Mouse (Mus musculus): Measurements from ENCODE around the gene Riox1. TPM values are rescaled to one million over a fixed set of nuclear protein-coding genes. Genes with fewer than 3 reads are reported as not detected.
"Not testable (repeated sequence)": the region's sequence is repeated elsewhere in the genome, so short reads cannot be mapped to it uniquely, and the experiment has no call there.

The Riox1 gene
- polyA plus RNA-seq, 1 experiment from 2014 or later, result 11.9 TPM

DNA sequence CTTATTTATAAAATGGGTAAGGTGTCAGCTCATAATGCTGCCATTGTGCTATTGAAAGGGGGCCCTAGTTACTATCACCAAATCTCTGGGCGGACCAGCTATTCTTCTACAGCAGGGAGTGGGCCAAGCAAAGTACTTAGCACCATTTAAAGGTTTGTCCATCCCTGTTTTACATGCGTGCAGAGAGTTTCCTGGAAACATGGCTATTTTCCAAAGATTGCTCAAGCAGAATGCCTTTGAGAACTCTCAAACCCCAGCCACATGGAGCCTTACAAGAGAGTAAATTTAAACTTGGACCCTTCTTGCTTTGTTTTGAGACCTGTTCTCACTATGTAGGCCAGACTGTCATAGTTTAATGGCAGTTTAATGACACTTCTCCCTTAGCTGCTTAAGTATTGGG lies 24.3 kb upstream of the Riox1 start:
- Histone ChIP-seq H3K4me3 (replicated peaks) (no peak overlapping the region), H3K4me2 (no peak overlapping the region), H3K4me1 (peaks cover 9% of the 10 kb centered on the region), H3K9me3 (replicated peaks) (no peaks in the 10 kb centered on the region), H3K36me3 (no peaks in the 10 kb centered on the region), H3K27me3 (replicated peaks) (no peaks in the 10 kb centered on the region), H3K9ac (replicated peaks) (no peak overlapping the region), H3K27ac (replicated peaks) (no peak overlapping the region)
- no peak for ATAC-seq (ENCODE audit: low FRiP score)
- 84% methylated on average over 2 of the region's 2 CpGs for WGBS

DNA sequence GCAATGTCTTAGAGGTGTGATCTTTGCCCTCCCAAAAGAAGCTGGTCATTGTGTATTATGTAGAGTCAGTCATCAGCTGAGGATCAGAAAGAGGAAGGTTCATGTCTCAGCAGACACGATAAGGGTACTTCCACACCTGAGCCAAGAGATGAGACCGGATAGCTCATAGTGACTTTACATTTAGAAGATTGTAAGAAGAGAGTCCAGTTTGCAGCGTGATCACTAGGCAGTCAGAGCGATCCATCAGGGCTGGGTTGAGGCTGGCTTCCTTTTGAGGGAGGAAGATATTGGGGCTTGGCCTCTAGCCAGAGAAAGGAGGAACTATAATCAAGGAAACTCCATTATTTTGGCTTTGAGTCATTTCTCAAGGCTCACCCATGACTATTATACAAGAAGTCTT lies 22.7 kb upstream of the Riox1 start:
- no peak for ATAC-seq (ENCODE audit: low FRiP score)
- no peaks in the 10 kb centered on the region for H3K9me3 ChIP-seq (replicated peaks)
- H3K36me3 ChIP-seq, result no peaks in the 10 kb centered on the region
- no peak overlapping the region for H3K4me3 ChIP-seq (replicated peaks)
- H3K4me2 ChIP-seq, result no peak overlapping the region
- WGBS, result 90% methylated on average over 4 of the region's 4 CpGs
- H3K27ac ChIP-seq (replicated peaks), result no peak overlapping the region
- H3K4me1 ChIP-seq, result peaks cover 5% of the 10 kb centered on the region
- no peak overlapping the region for H3K9ac ChIP-seq (replicated peaks)
- H3K27me3 ChIP-seq (replicated peaks), result no peaks in the 10 kb centered on the region

DNA sequence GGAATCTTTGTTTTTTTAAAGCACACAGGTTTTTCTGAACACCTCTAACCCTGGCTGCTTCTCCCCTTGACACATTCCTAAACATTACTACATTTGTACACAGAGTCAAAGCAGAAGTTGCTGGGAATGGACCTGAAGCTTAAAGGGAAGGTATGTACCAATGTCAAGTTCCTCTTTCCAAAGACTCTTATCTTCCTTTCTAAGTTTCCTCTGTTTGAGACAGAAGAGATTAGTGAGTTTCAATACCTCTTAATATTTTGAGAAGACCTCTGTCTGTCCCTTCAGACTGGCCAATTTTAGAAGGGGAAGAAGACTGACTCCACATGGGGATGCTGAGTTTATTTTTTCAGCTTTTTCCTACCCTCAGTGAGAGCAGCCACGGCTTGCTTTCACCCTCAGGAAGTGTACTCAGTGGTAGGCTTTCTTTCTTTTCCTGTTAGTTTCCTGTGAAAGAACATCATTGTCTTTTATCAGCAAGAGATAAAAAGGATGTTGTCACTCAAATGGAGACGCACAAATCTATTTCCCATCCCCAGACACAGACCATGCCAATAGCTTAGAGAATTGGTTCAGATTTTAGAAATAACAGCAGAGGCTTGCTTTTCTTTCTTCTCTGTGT lies 21.1 kb upstream of the Riox1 start:
- no peaks in the 10 kb centered on the region for H3K4me1 ChIP-seq
- H3K9me3 ChIP-seq (replicated peaks), result no peaks in the 10 kb centered on the region
- no peak overlapping the region for H3K27ac ChIP-seq (replicated peaks)
- no peak overlapping the region for H3K4me2 ChIP-seq
- H3K27me3 ChIP-seq (replicated peaks), result no peaks in the 10 kb centered on the region
- no peak for ATAC-seq (ENCODE audit: low FRiP score)
- no peak overlapping the region for H3K4me3 ChIP-seq (replicated peaks)
- H3K9ac ChIP-seq (replicated peaks), result no peak overlapping the region
- no peaks in the 10 kb centered on the region for H3K36me3 ChIP-seq
- 44% methylated on average over 2 of the region's 2 CpGs for WGBS

DNA sequence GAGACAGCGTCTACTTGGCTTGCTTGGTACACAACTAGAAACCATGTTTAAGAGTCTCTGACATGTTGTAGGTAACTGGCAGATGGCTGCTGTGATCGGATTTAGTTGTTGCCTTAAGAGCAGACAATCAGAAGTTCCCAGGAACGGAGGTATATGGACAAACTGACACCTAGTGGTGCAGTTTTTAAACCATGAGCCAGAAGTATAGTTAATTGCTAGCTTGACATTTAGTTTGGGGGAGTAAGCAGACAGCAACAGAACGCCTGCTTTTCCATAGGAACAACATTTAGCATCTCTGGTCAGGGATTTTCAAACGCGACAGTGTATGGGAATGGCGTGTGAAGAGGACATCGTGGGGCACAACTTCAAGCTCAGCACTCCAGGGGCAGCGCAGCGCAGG lies 12.8 kb upstream of the Riox1 start:
- no peaks in the 10 kb centered on the region for H3K27me3 ChIP-seq (replicated peaks)

DNA sequence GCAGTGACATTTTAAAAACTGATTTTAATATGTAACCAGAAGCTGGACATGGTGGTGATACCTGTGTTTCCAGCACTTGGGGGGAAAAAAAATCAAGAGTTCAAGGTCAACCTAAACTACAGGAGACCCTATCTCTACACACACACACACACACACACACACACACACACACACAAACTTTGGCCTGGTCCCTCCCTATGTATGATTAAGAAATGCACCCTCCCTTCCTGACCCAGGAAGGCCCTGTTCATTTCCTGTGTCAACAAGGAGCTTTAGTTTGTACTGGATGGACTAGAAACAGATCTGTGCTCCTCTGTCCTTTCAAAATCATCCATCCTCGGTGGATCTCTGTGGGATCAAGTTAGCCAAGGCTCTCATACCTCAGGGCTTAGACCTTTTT lies 11.8 kb upstream of the Riox1 start:
- H3K9ac ChIP-seq (replicated peaks); H3K27me3 ChIP-seq (replicated peaks); H3K9me3 ChIP-seq (replicated peaks); H3K4me3 ChIP-seq (replicated peaks); H3K36me3 ChIP-seq; H3K27ac ChIP-seq (replicated peaks); H3K4me2 ChIP-seq; ATAC-seq (ENCODE audit: low FRiP score); H3K4me1 ChIP-seq: not testable (repeated sequence)
- 68% methylated on average over 1 of the region's 1 CpGs for WGBS

More for the DNA sequence above, 12.8 kb upstream of the Riox1 start:
- Histone ChIP-seq H3K9me3 (replicated peaks) (no peaks in the 10 kb centered on the region), H3K36me3 (no peaks in the 10 kb centered on the region), H3K27ac (replicated peaks) (no peak overlapping the region), H3K4me1 (no peaks in the 10 kb centered on the region), H3K4me3 (replicated peaks) (no peak overlapping the region), H3K4me2 (no peak overlapping the region), H3K9ac (replicated peaks) (no peak overlapping the region)
- WGBS, result 73% methylated on average over 10 of the region's 10 CpGs
- ATAC-seq (ENCODE audit: low FRiP score), result no peak

DNA sequence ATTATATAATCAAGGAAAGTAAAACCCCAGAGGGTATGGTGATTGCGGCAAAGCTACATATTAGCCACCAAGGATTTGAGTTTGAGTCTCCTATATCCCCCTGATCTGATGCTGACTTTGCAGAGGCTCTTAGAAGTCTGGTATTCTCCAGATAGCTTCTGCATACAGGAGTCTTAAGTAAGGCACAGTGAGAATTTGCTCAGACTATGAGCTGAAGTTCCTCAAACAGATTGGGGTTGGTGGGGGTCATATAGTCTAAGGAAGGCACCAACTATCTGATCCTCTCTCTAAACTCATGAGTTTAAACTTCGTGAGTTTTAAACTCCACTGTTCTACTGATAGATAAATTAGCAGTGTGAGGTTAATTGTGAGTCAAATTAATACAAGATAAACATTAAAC lies 11.1 kb upstream of the Riox1 start:
- ATAC-seq (ENCODE audit: low FRiP score), result no peak
- H3K9me3 ChIP-seq (replicated peaks), result no peaks in the 10 kb centered on the region
- no peaks in the 10 kb centered on the region for H3K36me3 ChIP-seq
- H3K4me3 ChIP-seq (replicated peaks), result no peak overlapping the region
- no peaks in the 10 kb centered on the region for H3K27me3 ChIP-seq (replicated peaks)
- no peak overlapping the region for H3K4me2 ChIP-seq
- no peak overlapping the region for H3K9ac ChIP-seq (replicated peaks)
- H3K27ac ChIP-seq (replicated peaks), result no peak overlapping the region
- WGBS, result 81% methylated on average over 2 of the region's 2 CpGs
- no peaks in the 10 kb centered on the region for H3K4me1 ChIP-seq

DNA sequence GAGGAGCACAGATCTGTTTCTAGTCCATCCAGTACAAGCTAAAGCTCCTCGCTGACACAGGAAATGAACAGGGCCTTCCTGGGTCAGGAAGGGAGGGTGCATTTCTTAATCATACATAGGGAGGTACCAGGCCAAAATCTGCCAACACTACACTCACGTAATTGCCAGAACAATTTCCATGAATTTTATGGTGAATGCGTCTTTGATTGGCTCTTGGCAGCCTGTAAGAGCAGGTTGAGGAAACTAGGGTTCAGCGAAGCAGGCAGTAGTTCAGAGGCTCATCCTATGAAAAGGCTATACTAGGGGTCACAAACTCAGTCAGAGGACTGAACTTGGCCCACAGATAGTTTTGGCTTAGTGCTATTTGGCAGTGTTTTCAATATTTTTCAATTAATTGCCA lies 10.4 kb upstream of the Riox1 start:
- H3K4me1 ChIP-seq, result no peaks in the 10 kb centered on the region
- no peak overlapping the region for H3K4me3 ChIP-seq (replicated peaks)
- no peaks in the 10 kb centered on the region for H3K27me3 ChIP-seq (replicated peaks)
- H3K36me3 ChIP-seq, result no peaks in the 10 kb centered on the region
- H3K27ac ChIP-seq (replicated peaks), result no peak overlapping the region
- ATAC-seq (ENCODE audit: low FRiP score), result no peak
- 78% methylated on average over 4 of the region's 4 CpGs for WGBS
- no peak overlapping the region for H3K4me2 ChIP-seq
- H3K9ac ChIP-seq (replicated peaks), result no peak overlapping the region
- no peaks in the 10 kb centered on the region for H3K9me3 ChIP-seq (replicated peaks)

DNA sequence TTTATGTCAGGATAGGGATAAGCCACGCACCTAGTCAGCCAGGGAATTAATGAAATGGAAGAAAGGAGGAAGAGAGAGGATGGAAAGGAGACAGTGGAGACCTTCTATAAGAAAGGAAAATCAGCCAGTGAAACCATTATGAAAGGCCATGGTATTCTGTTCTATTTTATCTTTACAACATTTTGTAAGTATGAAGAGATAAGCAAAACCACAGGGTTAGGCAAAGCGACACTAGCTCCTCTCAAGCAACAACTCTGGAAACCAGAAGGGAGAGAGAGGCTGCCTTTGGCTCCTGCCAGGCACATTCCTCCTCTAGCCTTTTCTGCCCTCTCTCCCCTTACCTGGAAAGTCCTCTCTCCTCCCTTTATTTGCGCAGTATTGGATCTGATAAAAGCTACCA lies 8.5 kb upstream of the Riox1 start:
- 85% methylated on average over 3 of the region's 3 CpGs for WGBS
- Histone ChIP-seq H3K9me3 (replicated peaks) (no peaks in the 10 kb centered on the region), H3K36me3 (no peaks in the 10 kb centered on the region), H3K4me1 (no peaks in the 10 kb centered on the region), H3K4me2 (no peak overlapping the region), H3K27ac (replicated peaks) (no peak overlapping the region), H3K27me3 (replicated peaks) (no peaks in the 10 kb centered on the region), H3K4me3 (replicated peaks) (no peak overlapping the region), H3K9ac (replicated peaks) (no peak overlapping the region)
- ATAC-seq (ENCODE audit: low FRiP score), result no peak

DNA sequence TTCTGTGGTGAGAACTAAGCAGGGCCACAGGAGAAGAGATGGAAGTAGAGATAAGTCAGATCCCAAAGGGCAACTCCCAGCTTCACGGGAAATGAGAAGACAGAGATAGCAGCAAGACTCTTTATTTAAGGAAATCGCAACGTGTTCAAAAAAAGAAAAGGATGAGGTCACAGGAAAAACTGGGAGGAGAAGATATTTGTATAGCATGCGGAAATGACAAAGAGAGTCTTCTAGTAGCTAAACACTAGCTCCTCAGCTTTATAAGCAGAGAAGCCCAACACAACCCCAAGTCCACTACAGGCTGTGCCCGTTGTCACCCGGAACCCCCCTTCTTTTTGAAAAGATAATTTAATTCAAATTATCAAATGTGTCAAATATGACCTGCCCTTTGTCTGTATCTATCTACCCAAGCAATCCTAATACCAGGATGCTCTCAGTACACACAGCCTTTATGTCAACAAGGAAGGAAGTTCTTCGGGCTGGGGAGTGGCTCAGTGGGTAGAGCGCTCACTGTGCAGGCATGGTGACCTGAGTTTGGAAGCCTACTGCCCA lies 3.1 kb upstream of the Riox1 start:
- ATAC-seq (ENCODE audit: low FRiP score), result no peak
- peaks cover 17% of the 10 kb centered on the region for H3K4me1 ChIP-seq
- WGBS, result 89% methylated on average over 8 of the region's 8 CpGs
- H3K4me2 ChIP-seq, result no peak overlapping the region
- no peak overlapping the region for H3K4me3 ChIP-seq (replicated peaks)
- no peak overlapping the region for H3K27ac ChIP-seq (replicated peaks)
- no peaks in the 10 kb centered on the region for H3K36me3 ChIP-seq
- H3K9ac ChIP-seq (replicated peaks), result no peak overlapping the region
- H3K9me3 ChIP-seq (replicated peaks), result no peaks in the 10 kb centered on the region
- no peaks in the 10 kb centered on the region for H3K27me3 ChIP-seq (replicated peaks)

DNA sequence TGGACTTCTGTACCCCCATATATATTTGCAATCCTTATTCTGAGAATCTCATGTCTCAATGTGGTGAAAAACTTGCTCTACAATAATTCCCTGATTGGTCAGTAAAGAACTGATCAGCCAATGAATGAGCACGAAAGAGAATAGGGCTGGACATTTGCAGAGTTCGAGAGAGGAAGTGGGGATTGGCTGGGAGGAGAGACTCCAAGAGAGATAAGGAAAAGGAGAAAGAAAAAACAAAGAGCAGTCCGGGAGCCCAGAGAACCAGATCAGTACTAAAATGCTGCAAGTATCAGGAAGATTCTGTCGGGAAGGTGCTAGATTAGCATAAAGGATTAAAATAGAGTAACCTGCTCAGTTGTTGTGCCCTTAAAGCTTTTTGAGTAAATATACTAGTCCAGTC lies 1.4 kb upstream of the Riox1 start:
- 88% methylated on average over 4 of the region's 4 CpGs for WGBS
- no peaks in the 10 kb centered on the region for H3K9me3 ChIP-seq (replicated peaks)
- H3K36me3 ChIP-seq, result peaks cover 6% of the 10 kb centered on the region; the same call in 1 of the 2 replicates
- H3K4me2 ChIP-seq, result no peak overlapping the region
- H3K4me3 ChIP-seq (replicated peaks), result no peak overlapping the region
- no peak overlapping the region for H3K9ac ChIP-seq (replicated peaks)
- H3K27me3 ChIP-seq (replicated peaks), result no peaks in the 10 kb centered on the region
- peaks cover 32% of the 10 kb centered on the region for H3K4me1 ChIP-seq
- ATAC-seq (ENCODE audit: low FRiP score), result no peak
- H3K27ac ChIP-seq (replicated peaks), result no peak overlapping the region

DNA sequence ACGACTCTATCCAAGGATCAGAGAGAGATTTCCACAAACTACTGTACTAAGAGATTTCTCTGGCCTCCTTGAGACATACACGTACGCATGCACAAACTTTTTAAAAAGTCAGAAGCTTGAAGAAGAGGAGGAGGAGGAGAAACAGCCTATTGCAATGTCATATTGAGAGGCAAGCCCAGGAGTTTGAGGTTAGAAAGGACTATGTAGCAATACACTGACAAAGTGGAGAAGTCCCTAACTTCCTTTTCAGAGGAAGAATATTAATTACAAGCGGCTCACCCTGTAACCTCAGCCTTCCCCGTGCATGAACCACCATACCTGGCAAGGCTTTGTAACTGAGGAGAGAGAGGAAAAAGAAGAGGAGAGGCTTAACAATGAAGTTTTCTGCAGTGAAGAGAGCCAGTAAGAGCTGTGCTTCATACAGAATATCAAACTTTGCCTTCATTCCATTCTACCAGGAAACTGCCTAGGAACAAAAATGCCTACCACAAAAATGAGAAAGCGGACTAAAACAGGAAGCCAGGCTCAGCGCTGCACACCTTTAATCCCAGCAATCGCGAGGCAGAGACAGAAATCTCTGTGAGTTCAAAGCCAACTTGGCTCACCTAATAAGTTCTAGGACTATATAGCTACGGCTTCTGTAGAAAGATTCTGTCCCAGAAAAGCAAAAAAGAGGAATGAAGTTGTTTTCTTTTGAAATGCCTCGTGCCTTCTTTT lies 474 bp upstream of the Riox1 start:
- peak overlapping the region; percentile 80 for H3K9ac ChIP-seq (replicated peaks)
- no peaks in the 10 kb centered on the region for H3K9me3 ChIP-seq (replicated peaks)
- ATAC-seq (ENCODE audit: low FRiP score), result no peak
- H3K4me1 ChIP-seq, result peaks cover 32% of the 10 kb centered on the region
- no peak overlapping the region for H3K27ac ChIP-seq (replicated peaks)
- H3K27me3 ChIP-seq (replicated peaks), result no peaks in the 10 kb centered on the region
- peak overlapping the region; percentile 93 for H3K4me3 ChIP-seq (replicated peaks)
- H3K4me2 ChIP-seq, result peak overlapping the region; percentile 77
- 33% methylated on average over 11 of the region's 11 CpGs for WGBS
- peaks cover 6% of the 10 kb centered on the region; the same call in 1 of the 2 replicates for H3K36me3 ChIP-seq

Measured in neural tube, embryonic 15.5 days (tissue).